Mouse (Mus musculus) retina, postnatal 7 days (tissue): ENCODE measurements at regions not wholly inside any gene's neighbourhood (a gene's known extent, or its start where the extent isn't known, plus 50 kb on each side); places are given as distances from the start of the nearest gene placed in this dataset.

Experiments used
- DNase-seq: peaks from one replicate; pipeline ENCODE4 v3.0.0-alpha.2; 2012; ENCODE audit warnings: low read depth, low spot score

DNA sequence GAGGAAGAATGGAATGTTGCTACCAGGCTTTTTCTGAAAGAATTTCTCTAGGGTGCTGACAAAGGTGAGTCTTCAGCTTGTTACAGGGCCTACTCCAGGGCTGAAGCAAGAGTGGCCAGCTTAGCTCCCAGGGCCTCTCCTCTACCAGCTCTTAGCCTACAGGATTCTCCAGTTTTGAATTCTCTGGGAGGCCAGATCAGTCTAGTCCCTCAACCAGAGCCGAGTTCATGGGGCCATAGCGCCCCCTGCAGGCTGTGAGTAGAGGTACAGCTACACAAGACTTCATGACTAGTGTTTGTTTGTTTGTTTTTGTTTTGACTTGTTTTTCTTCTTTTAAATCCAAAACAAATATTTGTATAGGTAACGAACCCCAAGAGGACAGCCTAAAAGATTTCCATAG is 211.8 kb upstream of the Eef2kmt start:
- DNase-seq = peak; percentile 56

DNA sequence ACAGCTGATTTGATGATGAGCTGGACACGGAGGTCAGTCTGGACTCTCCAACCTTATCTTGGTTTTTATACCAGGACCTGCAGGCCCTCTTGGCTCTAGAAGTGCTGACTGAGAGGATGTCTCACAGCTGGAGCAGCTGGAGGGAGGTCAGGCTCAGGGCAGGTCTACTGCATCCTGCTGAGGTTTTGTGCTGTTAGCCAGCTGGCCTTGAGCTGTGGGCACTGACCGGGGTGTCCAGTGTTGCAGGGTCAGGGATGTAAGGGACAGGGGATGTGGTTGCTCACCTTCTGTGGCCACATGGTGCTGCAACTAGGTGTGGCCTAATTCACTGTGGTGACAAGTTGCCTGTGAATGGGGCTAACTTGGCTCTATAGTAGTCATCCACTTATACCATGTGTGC is 211.0 kb upstream of the Eef2kmt start:
- DNase-seq = no peak

DNA sequence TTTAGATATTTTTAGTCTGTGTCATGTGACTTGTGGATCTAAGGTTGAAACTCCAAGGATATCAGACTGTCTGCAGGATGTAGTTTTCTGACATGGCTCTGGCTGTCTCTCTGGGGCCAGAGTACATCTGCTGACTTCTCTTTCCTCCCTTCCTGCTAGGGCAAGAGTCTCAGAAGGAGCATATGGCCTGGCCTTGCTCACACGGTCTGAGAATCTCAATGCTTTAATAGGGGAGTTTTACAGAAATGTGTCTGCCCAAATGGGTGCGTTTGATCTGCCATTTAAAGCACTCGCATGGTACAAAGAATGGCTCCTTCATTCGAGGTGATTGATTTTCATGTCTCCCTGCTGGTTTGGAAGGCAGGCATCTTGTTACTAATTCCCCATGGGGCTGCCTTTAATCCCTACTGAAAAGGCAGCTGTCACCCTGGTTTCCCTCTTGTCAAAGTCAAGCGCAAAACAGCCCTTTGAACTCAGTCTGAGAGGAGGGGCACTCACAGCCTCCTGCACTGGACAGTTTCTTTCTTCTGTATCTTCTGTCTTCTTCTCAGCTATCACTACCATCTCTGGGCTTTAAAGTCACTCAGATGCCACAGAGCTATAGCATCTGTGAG is 199.7 kb upstream of the Eef2kmt start:
- DNase-seq = no peak

DNA sequence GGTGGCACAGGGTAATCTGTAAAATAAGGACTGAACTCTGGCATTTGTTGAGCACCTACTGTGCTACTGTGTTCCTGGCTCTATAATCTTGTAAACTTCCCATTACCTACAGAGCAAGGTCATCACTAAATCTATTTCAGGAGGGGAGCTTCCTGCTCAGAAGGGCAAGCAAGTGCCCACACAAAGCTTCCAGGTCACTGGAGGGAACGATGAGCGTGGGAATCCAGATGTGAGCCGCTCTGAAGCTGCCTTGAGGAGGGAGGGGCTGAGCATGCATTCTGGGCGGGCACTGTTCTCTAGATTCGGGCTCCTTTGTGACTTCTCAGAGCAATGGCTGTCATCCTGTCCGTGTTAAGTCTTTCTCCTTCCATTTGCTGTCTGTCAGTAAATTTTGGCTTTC is 198.5 kb upstream of the Eef2kmt start:
- no peak for DNase-seq

DNA sequence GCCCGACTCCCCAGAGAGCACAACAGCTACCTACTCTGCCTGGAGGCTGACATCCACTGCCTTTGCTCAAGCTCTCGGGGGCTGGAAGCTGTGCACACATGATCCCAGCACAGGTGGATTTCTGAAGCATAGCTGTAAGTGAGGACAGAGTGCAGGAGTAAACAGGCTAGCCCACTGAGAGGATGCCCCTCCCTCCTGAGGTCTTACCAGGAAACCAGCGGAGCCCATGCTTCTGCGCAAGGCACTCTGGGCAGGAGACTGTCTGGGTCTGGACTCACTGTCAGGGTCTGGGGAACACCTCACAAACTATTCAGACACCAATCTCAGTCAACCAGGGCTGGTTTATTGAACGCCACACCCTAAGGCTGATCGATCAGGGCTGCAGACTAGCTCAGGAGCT is 197.2 kb upstream of the Eef2kmt start:
- DNase-seq = no peak

DNA sequence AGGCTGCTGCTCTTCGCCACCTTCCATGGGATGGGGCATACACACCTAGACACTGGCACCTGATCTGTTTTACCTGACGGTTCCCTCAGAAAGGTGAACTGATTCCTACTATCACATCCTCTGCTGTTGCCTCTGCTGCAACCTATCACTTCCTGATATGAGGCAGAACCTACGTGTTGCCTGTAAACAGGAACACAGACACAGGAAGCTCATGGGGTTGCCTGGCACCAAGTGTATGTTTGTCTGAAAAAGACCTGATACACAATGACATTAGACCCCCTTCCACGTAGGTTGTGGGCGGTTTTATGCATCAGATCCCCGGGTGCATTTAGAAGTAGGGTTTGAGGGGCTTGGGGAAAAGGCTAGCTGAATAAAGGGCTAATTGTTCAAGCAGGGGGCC is 190.0 kb upstream of the Eef2kmt start:
- DNase-seq = no peak

DNA sequence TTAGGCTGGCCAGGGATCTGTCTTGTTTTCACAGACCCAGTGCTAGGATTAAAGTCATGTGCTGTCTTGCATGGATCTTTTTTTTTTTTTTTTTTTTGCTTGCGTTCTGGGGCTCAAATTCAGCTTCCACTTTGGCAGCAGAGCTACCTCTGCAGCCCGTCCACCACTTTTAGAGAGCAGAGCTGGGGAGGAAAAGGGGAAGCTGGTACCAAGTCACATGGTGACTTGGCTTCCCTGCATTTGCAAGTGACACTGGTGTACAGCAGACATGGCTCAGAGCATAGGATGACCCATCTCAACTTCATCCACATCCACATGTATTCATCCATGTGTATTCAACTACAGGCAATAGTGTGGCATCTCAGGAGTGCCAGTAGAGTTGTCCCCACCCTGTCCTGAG is 189.0 kb upstream of the Eef2kmt start:
- DNase-seq = no peak

DNA sequence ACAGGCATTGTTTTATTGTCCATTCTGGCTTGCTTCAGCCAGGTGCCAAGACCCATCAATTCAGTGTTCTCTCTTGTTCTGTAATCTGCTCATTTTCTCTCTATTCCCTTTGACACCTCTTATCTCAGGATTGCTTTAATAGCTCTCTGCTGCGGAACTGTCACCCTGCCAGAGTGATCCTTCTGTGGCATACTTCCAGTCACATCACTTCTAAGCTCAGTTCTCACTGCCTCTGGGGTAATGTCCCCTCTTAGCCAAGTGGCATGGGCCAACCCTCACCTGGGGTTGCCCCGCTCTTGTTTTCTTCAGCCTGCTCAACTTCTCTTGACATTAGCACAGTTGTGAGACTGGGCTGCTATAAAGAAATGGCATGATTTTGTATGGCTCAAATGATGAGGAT is 183.9 kb upstream of the Eef2kmt start:
- no peak for DNase-seq

DNA sequence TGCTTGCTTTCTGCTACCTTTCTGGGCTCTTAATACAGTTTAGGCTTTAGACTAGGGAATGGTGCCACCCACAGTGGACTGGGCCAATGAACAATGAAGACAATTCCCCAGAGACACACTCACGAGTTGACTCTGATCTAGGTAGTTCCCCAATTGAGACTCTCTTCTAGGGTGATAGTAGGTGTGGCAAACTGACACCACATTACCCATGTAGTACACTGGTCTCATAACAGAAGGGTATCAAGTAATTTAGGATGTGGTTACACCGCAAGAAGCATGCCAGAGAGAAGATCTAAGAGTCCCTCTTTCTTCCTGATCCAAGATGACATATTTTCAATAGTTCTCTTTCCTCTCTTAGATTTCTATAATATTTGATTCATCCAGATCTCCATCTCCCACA is 182.6 kb upstream of the Eef2kmt start:
- no peak for DNase-seq

DNA sequence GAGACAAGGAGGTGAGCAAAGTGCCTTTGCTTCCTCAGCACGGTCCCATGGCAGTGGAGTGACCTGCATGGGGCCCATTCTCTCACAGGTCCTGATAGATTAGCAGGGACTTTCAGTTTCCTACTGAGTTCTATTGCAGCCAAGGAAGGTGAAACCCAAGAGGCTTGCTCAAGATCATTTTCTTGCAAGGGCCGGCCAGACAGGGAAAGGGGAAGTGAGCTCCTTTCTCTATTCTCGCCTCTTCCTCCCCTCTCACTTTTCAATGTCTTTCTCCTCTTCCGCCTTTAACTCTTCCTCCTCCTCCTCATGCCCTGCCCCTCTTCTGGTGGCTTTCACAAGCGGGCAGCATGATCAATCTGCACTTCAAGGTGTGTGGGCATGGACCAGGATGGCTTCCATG is 175.9 kb upstream of the Eef2kmt start:
- no peak for DNase-seq

DNA sequence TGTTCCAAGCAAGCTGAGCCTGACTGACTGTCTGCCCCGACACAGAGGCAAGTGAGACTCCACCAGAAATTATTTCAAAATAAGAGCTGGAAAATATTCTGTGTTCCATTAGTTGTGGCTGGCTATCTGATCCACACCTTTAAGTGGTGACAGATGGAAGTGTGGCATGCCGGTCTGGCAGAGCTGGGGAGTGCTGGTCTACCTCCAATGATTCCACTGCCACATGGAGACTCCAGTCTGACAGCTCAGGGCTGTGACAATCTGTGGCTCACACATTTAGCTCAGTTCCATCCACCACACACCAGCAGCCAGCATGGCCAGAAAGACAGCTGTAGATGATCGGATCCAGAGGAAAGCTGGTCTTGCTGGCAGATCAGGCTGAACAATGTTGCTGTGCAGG is 175.3 kb upstream of the Eef2kmt start:
- no peak for DNase-seq

DNA sequence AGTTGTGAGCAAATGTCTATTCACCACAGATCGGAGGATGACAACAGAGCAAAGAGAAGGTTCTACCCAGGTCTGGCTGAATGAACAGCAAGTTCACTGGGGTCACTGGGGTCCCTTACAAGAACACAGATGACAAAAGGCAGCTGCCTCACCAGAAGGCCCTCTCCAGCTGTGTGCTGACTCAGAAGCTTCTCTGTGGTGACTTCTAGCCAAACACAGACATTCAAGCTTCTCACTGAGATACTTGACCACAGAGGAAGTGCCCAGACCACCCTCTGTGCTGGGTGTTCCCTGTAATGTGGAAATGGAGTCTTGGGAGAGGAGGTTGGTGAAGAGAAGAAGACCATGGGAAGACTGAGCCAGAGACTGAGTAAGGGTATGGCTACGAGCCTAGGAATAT is 173.7 kb upstream of the Eef2kmt start:
- DNase-seq = no peak

DNA sequence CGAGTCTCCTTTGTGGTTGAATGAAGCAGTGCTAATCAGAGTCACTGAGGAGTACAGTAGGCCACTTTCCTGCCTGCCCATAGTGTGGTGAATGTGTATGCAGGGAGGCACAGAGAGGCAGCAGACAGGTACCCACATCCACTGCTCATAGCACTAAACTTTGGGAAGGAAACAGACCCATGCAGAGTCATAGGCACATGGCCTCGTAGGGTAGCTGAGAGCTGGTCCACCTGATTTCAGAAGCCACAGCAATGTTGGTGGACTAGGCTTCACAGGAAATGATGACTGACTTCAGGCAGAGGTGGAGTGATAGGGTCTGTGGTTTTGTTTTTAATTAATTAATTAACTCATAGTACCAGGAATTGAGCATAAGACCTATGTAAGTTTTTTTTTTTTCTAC is 170.1 kb upstream of the Eef2kmt start:
- no peak for DNase-seq

DNA sequence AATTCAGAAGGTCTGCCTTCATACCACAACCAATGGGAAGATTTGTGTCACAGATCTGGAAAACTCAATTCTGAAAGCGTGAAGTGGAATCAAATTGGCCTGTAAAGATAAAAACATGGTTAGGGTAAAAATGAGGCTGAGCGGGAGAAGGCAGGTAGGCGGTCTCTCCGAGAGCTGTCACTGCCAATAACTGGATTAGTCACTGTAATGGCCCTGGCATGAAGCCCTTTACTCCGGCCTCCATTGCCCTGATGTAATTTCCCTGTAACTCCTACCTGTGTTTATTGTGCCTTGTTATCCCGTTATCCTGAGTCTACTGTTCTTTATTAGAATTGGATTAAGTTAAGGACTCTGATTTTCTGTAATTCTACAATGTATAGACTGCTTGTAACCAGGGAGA is 166.3 kb upstream of the Eef2kmt start:
- DNase-seq = no peak

DNA sequence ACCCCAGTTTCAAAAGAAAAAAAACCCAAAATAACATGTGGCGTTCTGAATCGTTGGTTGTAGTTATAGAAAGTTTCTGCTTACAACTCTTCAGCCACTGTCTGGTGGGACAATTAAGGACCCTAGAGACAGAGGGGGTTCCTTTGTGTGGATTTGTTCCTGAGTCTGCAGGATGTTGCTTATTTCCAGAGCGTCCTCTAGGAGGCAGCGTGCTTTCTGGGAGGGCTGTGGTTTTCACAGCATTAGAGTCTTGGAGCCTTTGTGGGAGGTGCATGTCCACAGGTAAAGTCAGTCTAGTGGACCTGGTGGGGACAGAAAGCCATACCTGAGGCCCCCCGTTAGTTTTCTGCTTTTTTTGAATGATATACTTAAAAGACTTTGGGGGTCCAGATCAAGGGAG is 165.8 kb upstream of the Eef2kmt start:
- no peak for DNase-seq

DNA sequence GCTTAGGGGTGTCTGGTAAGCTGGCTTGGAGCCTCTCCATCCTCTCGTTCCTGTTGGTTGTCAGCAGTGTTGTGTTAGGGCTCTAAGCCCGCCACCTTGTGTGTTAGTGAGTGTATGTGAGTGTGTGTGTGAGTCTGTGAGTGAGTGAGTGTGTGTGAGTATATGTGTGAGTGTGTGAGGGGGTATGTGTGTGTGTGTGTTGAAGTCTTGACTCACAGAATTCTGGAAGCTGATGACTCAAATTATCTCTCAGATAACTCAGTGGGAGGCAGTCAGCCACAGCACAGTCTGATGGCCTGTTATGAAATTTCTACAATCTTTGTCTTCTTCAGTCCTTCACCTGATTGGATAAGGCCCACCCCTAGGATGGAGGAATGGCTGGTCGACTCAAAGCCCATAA is 163.7 kb upstream of the Eef2kmt start:
- DNase-seq = no peak

DNA sequence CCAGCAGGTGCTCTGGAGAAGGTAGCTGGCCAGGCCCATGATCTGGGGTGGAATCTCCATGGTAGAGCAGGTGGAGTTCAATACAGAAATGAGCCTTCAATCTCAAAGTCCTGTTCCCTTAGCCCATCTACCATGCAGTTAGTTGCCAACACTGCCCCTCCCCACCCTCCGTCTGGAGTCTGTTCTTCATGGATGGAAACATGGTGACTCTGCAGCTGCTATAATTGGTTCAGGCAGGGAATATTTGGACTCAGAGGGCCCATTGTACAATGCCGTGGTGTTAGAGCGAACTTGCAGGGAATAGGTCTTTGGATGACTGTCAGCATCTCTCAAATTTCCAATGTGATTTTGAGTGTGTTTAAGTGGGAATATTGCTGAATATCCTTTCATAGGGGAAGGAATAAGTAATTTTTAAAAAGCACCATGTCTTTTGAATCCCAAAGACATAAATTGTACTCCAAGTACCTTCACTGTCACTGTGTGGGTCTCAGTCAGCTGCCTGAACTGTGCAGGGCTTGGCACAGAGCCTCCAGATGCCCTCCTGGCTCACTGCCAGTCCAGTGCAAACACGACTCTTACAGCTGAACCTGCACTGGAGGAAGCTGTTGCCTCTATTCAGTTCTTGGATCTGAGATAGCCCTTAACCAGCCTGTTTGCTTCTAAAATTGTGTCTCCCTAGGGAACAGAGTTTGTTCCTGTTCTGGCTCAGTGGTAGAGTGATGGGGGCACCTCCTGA is 162.8 kb upstream of the Eef2kmt start:
- no peak for DNase-seq

DNA sequence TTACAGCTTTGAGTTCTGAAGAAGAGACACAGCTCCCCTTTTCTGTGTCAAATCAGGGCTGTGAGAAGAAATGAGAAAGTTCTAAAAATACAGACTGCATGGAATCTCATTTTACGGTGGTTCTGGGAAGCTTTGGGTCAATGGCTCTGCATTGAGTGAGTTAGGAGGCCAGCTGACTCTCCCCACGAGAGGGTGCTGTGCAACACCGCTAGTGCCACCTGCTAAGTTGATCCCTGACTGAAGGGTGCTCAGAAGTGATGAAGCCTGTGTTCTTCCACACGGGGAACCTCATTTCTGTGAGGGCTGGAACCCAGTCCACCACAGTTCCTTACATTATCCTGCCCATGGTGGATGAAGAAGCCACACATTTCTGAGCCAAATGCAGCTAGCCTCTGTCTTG is 159.5 kb upstream of the Eef2kmt start:
- no peak for DNase-seq

DNA sequence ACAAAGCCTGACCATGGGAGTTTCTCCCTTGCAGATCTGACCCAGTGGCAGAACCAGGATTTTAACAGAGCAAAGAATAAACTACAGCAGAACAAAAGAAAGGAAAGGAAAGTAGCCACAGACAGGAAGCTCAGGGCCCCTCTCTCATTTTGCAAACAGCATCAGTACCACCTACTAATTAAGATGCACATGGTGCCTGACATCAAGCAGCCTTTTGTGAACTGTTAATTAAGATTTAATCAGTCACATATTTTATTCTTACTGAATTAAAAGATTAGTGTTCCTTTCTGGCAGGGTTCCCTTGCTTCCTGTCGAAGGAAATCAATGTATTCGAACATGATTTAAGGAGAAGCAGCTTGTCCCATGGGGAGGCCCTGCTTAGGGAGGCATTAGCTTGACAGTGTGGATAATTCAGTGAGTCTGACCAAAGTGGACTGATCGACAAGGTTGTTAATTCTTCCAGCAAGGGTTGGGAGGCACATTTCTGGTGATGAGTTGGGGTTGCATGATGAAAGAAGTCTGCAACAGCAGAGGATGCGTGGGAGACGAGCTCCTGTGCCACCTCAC is 156.1 kb upstream of the Eef2kmt start:
- DNase-seq = no peak

DNA sequence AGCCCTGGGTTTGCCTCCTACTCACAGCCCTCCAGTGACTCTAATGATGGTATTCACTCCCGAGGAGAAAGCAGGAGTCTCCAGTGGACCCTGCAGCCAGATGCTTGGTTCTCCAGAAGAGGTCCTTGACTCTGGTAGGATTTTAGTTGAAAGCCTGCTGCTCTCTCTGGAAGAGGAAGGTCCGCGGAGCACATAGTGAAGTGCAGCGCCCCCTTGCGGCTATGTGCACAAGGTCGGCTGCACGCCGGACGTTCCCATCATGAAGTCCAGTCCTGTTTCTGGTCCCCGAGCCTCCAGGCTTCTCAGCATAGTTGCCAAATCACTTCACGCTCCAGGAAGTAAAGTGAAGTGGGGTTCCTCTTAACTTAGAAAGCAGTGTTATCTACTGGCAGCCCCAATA is 150.9 kb upstream of the Eef2kmt start:
- DNase-seq = peak; percentile 46

DNA sequence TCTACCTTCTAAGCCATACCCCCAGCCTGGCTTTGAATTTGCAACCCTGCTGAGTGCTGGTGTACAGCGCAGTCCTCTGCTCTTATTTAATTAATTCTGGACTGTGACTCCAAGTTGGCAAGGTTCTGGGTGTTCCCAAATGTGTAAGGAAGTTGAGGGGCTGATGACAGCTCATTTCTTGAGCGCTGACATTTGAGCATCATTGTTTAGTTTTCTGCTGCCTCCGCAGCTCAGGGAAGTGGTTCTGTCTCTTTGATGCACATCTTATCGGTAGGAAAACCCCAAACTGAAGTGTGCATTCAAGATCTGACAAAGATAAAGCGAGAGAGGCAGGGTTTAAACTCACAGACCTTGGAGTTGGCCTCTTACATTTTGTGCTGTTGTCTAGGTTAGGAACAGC is 137.6 kb upstream of the Eef2kmt start:
- DNase-seq = no peak

DNA sequence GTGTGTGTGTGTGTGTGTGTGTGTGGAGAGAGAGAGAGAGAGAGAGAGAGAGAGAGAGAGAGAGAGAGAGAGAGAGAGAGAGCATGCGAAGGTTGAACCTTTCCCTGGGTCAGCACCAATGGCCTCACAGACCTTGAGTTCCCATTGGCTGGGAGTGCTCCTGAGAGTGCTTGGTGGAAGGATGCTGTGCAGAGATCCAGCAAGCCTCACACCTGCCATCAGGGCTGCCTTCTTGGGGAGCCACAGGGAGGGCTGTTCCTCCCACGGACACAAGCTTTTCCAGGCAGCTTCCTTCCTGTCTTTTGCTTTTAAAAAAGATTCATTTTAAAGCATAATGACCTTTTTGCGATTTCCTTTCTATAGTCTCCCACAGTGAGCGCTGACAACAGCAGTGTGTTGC is 127.1 kb upstream of the Eef2kmt start:
- no peak for DNase-seq

DNA sequence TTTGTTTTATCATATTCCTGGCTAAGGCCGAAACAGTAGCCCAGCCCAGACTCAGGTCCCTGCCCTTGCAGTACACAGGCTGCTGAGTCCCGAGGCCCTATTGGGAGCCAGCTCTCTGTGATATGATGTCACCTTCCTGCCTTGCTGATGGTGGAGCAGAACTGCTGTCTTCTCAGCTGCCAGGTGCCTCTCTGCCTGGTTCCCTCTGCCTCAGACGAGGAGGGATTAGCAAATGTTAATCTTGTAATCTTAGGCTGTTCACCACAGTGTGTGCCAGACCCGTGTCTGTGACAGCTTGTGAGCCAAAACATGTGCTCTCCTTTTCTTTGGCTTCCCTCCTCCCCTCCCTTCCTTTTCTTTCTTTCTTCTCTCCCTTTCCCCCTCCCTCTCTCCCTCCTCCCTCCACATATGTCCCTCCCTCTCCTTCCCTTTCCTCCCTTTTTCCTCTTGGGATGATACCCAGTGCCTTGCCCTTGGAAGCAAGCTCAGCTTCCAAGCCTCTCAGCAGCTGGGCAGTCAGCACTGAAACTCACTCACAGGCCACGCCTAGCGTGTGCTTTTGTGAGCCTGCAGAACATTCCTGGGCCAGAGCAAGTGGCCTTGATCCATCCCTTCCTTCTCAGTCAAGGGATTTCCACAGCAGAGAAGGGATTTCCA is 126.6 kb upstream of the Eef2kmt start:
- peak; percentile 34 for DNase-seq
